Mouse (Mus musculus): ENCODE results near the gene Atp4a.

DNA sequence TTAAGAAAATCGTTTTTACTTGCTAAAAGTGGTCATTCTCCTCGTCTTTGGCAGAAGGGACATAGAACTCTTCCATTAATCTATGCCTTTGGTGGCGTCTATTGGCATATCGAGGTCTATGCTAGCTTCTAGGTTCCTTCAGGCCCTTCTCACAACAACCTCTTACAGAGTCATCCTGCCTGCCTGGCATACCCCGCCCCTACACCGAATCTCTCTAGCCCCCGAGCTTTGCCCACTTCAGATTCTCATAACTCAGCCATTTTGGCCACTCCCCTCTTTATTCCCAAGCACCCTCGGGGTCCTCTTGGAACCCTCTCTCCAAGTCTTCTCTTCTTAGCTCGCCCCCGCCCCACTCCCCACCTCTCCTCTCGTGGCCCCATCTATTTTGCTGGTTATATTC, 46.7 kb upstream of the Atp4a start:
- no peak for TF ChIP-seq POLR2A (IDR thresholded peaks at IDR 0.05; ENCODE audit: control insufficient read depth, extremely low read depth, insufficient read depth, low read length, poor library complexity)
- TF ChIP-seq CTCF (IDR thresholded peaks at IDR 0.05; ENCODE audit: borderline replicate concordance, control insufficient read depth, extremely low read depth, insufficient read depth, low read length, poor library complexity), result no peak
